ENCODE assay signal across 8 mouse cellular contexts in genomic region chr7:144217192-144217591, GRCm38 (mm10).
DNase-seq lines count a peak whose midpoint lies in the region.

No protein-coding gene starts in this region.

- no peaks in the 10 kb centered on the region for H3K4me1 ChIP-seq in heart, embryonic 10.5 days

- WGBS in heart, embryonic 10.5 days, result 5% methylated on average over 3 of the region's 3 CpGs

- DNase-seq in heart, adult 8-10 months (ENCODE audit: low spot score), result peak; percentile 41
- DNase-seq in heart, embryonic 10.5 days (ENCODE audit: low spot score), result no peak
- peak; percentile 52 for DNase-seq in adrenal gland, adult 8-10 months
- peak; percentile 79 for DNase-seq in embryo, embryonic 11 days
- DNase-seq in gonadal fat pad, adult 2 months (ENCODE audit: low read depth), result peak; percentile 16
- DNase-seq in layer of hippocampus, adult 18-20 months (ENCODE audit: low spot score in 2 of 2), result peak; percentile 64 to 84
- DNase-seq in mesoderm, embryonic 11.5 days (ENCODE audit: low read depth, low spot score), result peak; percentile 78
- peak; percentile 49 for DNase-seq in splenic B cell, adult 2 months (ENCODE audit: low read depth, low spot score)

- H3K27me3 ChIP-seq in heart, embryonic 10.5 days (ENCODE audit: insufficient read depth, poor library complexity, severe bottlenecking), result no peaks in the 10 kb centered on the region
- H3K27me3 ChIP-seq in splenic B cell, adult 2 months (ENCODE audit: control insufficient read depth, insufficient read depth, low read length, poor library complexity, severe bottlenecking), result no peaks in the 10 kb centered on the region

- no peak overlapping the region for H3K27ac ChIP-seq in heart, embryonic 10.5 days

- no peaks in the 10 kb centered on the region for H3K36me3 ChIP-seq in heart, embryonic 10.5 days
- no peaks in the 10 kb centered on the region for H3K36me3 ChIP-seq in splenic B cell, adult 2 months (ENCODE audit: control insufficient read depth, insufficient read depth, low read length, poor library complexity, severe bottlenecking)

- H3K4me3 ChIP-seq in heart, embryonic 10.5 days, result no peak overlapping the region

- no peaks in the 10 kb centered on the region for H3K9me3 ChIP-seq in heart, embryonic 10.5 days
